In genomic region chr19:12464127-12464526, GRCm38 (mm10) we compare ENCODE assay signal across 13 mouse cellular contexts. TPM values are rescaled to one million over a fixed set of nuclear protein-coding genes. Genes with fewer than 3 reads are reported as not detected.
DNase-seq lines count a peak whose midpoint lies in the region; ATAC-seq and TF ChIP-seq lines count a peak whose summit lies in the region.
"Had no signal": no experiment of that assay in that cellular context is flagged by ENCODE, and none has a peak within 500 bp of the region (broad histone marks: within the 10 kb centered on the region; RNA-seq: fewer than 3 reads in every experiment).

No protein-coding gene starts in this region.

- H3K9me3 ChIP-seq in lung, postnatal 0 days (ENCODE audit: low read length), result no peaks in the 10 kb centered on the region

- peak overlapping the region; percentile 44 for H3K27ac ChIP-seq in gastrocnemius, adult 2 months
- peak overlapping the region; percentile 86 for H3K27ac ChIP-seq in lung, postnatal 0 days (ENCODE audit: low read length)
- H3K27ac ChIP-seq in brown adipose tissue, adult 24 weeks (replicated peaks; ENCODE audit: low read depth, low read length), result peak overlapping the region; percentile 52

- TF ChIP-seq EP300 in lung, postnatal 0 days (IDR thresholded peaks at IDR 0.05), result no peak

- no peak overlapping the region for H3K9ac ChIP-seq in lung, postnatal 0 days (replicated peaks; ENCODE audit: low read depth)

- H3K4me2 ChIP-seq in lung, postnatal 0 days (replicated peaks; ENCODE audit: low read depth, low read length), result no peak overlapping the region

- intact Hi-C loops in gastrocnemius, adult 2 months (cut with DNase I), result loop anchor here (10.0 kb wide), 1 partner anchor 131 kb away; the partner anchor contains the start of gene Gm4952

- no peaks in the 10 kb centered on the region for H3K36me3 ChIP-seq in lung, postnatal 0 days (ENCODE audit: insufficient read depth, low read length)

- 41% methylated on average over 5 of the region's 5 CpGs for WGBS in lung, postnatal 0 days

- no peak overlapping the region for H3K4me3 ChIP-seq in gastrocnemius, adult 2 months
- no peak overlapping the region for H3K4me3 ChIP-seq in lung, postnatal 0 days (ENCODE audit: low read depth, low read length)
- H3K4me3 ChIP-seq in brown adipose tissue, adult 24 weeks (ENCODE audit: insufficient read depth, low read depth, low read length), result no peak overlapping the region

- no peaks in the 10 kb centered on the region for H3K27me3 ChIP-seq in lung, postnatal 0 days (replicated peaks; ENCODE audit: insufficient read depth, low read length)

- no peak for DNase-seq in gastrocnemius, adult 2 months
- DNase-seq in gastrocnemius, postnatal 4 days (ENCODE audit: low spot score in 2 of 2), result no peak
- DNase-seq in lung, postnatal 0 days (ENCODE audit: low spot score), result peak; percentile 64
- no peak for DNase-seq in lung, adult 18-20 months
- DNase-seq in urinary bladder, postnatal 14 days (ENCODE audit: low spot score), result no peak
- no peak for DNase-seq in layer of hippocampus, adult 11-12 months (ENCODE audit: low spot score)
- DNase-seq: gastrocnemius, postnatal 25 days had no signal

- no peak for TF ChIP-seq CTCF in gastrocnemius, adult 2 months (IDR thresholded peaks at IDR 0.05)
- TF ChIP-seq CTCF in lung, postnatal 0 days (IDR thresholded peaks at IDR 0.05), result no peak

- ATAC-seq in lung, postnatal 0 days, result peak; percentile 32
- peak; percentile 51 for ATAC-seq in neutrophil, adult 5-6 weeks (ENCODE audit: extremely low read depth, insufficient number of reproducible peaks, low FRiP score, poor library complexity, severe bottlenecking)
- ATAC-seq: CD4-positive, CD25-positive, alpha-beta regulatory T cell, adult 4 months had no signal

- H3K4me1 ChIP-seq in lung, postnatal 0 days (ENCODE audit: insufficient read depth, low read depth, low read length), result peaks cover 8% of the 10 kb centered on the region; the same call in 1 of the 2 replicates
- H3K4me1 ChIP-seq in brown adipose tissue, adult 24 weeks (ENCODE audit: control insufficient read depth, insufficient read depth, insufficient read length, low read length), result 0 out of 2 replicates have a peak, but pooled peaks cover 3% of the 10 kb centered on the region

RNA-seq across cellular contexts. Expression of gene Mpeg1, which starts 3.5 kb away (rescaled TPM):
- 1 to 10 TPM in 1 of 2 experiments, under 1 TPM in 1; 0.98 to 1.1 TPM for total RNA-seq in gastrocnemius, adult 2 months (2021)
- total RNA-seq in gastrocnemius, postnatal 4 days (2021), result 1 to 10 TPM; 3.7 to 3.9 TPM
- polyA plus RNA-seq in lung, postnatal 0 days (2015; fragmentation: Nextera tagmentation; extraction: Ambion mirVana), result 5.5 and 6.3 TPM in 2 replicates
- 6.3 and 7.9 TPM in 2 replicates for polyA plus RNA-seq in brown adipose tissue, adult 24 weeks (2012; ENCODE audit: insufficient read depth, insufficient read length, missing spikeins)
- 276 and 282 TPM in 2 replicates for total RNA-seq in neutrophil, adult 5-6 weeks (2017)

RNA-seq across cellular contexts. Expression of gene Pfpl, which starts 36.4 kb away (rescaled TPM):
- total RNA-seq in gastrocnemius, adult 2 months (2021), result not detected
- total RNA-seq in gastrocnemius, postnatal 4 days (2021), result not detected
- polyA plus RNA-seq in lung, postnatal 0 days (2015; fragmentation: Nextera tagmentation; extraction: Ambion mirVana), result not detected in 2 replicates
- not detected in 2 replicates for polyA plus RNA-seq in brown adipose tissue, adult 24 weeks (2012; ENCODE audit: insufficient read depth, insufficient read length, missing spikeins)
- not detected in 2 replicates for total RNA-seq in neutrophil, adult 5-6 weeks (2017)
- total RNA-seq: adrenal gland, postnatal 25 days; gastrocnemius, postnatal 25 days had no signal
- polyA plus RNA-seq: CD4-positive, CD25-positive, alpha-beta regulatory T cell, adult 4 months; cortical plate, adult 2 months; intestine, embryonic 14.5 days had no signal

RNA-seq across cellular contexts. Expression of gene Dtx4, which starts 37.1 kb away (rescaled TPM):
- total RNA-seq in gastrocnemius, adult 2 months (2021), result 1 to 10 TPM; 3.9 to 4.2 TPM
- 10 to 100 TPM; 33.2 to 37.5 TPM for total RNA-seq in gastrocnemius, postnatal 4 days (2021)
- 8.4 and 8.7 TPM in 2 replicates for polyA plus RNA-seq in lung, postnatal 0 days (2015; fragmentation: Nextera tagmentation; extraction: Ambion mirVana)
- 8.0 and 8.5 TPM in 2 replicates for polyA plus RNA-seq in brown adipose tissue, adult 24 weeks (2012; ENCODE audit: insufficient read depth, insufficient read length, missing spikeins)
- total RNA-seq in neutrophil, adult 5-6 weeks (2017), result 9.8 and 10.5 TPM in 2 replicates

RNA-seq across cellular contexts. Expression of gene Olfr1441, which starts 46.9 kb away (rescaled TPM):
- not detected for total RNA-seq in gastrocnemius, adult 2 months (2021)
- not detected for total RNA-seq in gastrocnemius, postnatal 4 days (2021)
- not detected in 2 replicates for polyA plus RNA-seq in lung, postnatal 0 days (2015; fragmentation: Nextera tagmentation; extraction: Ambion mirVana)
- not detected in 2 replicates for polyA plus RNA-seq in brown adipose tissue, adult 24 weeks (2012; ENCODE audit: insufficient read depth, insufficient read length, missing spikeins)
- not detected in 2 replicates for total RNA-seq in neutrophil, adult 5-6 weeks (2017)
- total RNA-seq: adrenal gland, postnatal 25 days; gastrocnemius, postnatal 25 days had no signal
- polyA plus RNA-seq: CD4-positive, CD25-positive, alpha-beta regulatory T cell, adult 4 months; cortical plate, adult 2 months; intestine, embryonic 14.5 days had no signal

Comparison
In these comparisons a context has a peak if more than half of its experiments do, and no peak if none do; other contexts are left out.
1. RNA of gene Mpeg1, which starts 3.5 kb away (total RNA-seq): 276 to 282 TPM in neutrophil, adult 5-6 weeks; 3.7 to 3.9 TPM in gastrocnemius, postnatal 4 days and 0.98 to 1.1 TPM in gastrocnemius, adult 2 months; every median in the first group is over 10 times any median in the second.
2. Peak in every context shown above with its lines, with median percentiles within 50 percentile points of each other: H3K27ac ChIP-seq.